Mouse (Mus musculus) thymus, adult 2 months (tissue): Measurements from ENCODE around the gene 4921539E11Rik.

Experiments
- CTCF ChIP-seq: fragments of 200-500 bp; IDR thresholded peaks from 2 replicates; pipeline ENCODE4 v1.5.1; 2012; ENCODE audit warnings: mild to moderate bottlenecking, control low read depth, low read length, moderate library complexity, borderline replicate concordance; ENCODE audit not compliant: control insufficient read depth, poor library complexity, insufficient read depth; ENCODE audit errors: extremely low read depth
- POLR2A ChIP-seq: fragments of 200-500 bp; IDR thresholded peaks from 2 replicates; pipeline ENCODE4 v1.6.1; 2012; ENCODE audit warnings: mild to moderate bottlenecking, low read length, control low read depth, moderate library complexity; ENCODE audit not compliant: control insufficient read depth, poor library complexity, insufficient read depth; ENCODE audit errors: extremely low read depth

DNA sequence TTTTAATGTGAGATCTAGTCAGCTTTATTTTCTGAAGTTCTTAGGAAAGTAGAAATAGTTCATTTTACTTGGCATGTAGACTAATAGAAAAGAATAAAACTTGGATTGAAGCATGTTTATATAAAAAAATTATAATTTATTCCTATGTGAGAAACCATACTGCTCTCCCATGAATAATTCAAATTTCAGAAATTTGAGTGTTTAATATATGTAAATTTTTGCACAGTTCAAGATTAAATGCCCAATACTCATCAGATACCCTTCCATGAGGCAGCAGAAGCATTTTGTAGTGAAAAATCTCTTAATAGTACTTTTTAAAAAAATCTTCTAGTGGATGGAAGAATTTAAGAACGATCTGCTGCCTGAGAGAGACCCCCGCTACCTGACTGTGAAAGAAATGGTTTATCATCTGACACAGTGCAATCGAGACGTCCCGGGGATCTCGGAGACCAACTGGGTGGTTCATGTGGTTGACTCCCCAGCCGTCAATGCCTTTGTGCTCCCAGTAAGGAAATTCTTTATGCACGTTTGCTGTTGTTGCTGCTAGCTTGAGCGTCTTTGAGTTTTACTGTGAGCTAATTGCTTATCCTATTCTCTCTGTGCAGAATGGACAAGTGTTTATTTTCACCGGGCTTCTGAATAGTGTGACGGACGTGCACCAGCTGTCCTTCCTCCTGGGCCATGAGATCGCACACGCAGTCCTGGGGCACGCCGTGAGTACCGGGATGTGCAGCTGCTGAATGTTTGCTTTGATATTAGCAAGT, 34.2 kb upstream of the 4921539E11Rik start:
- TF ChIP-seq POLR2A (no peak), CTCF (no peak)
